Mouse (Mus musculus) forelimb bud, embryonic 11.5 days (tissue): ENCODE measurements at regions not wholly inside any gene's neighbourhood (a gene's known extent, or its start where the extent isn't known, plus 50 kb on each side); places are given as distances from the start of the nearest gene placed in this dataset.

ENCODE experiments used
- DNase-seq: peaks from one replicate; pipeline ENCODE4 v3.0.0-alpha.2; 2012; ENCODE audit warnings: low read depth, low spot score

DNA sequence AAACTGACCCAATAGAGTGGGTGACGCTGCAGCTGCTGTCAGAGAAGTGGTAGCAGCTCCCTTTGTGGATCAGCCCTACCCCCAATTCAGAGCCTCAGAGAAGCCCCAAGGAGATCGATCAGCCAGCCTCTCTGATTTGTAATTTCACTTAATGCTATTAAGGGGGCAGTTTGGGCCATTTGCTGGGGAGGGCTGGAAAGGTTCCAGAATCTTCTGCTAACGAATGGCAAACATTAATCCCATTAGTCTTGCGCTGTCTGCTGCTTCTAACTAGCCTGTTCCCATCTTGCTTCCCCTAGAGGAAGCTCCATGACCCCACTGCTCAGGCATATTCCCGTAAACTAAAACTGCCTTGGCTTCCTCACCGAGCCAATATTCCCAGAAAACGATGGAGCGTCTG is 59.9 kb upstream of the Lrrn2 start:
- DNase-seq: no peak

DNA sequence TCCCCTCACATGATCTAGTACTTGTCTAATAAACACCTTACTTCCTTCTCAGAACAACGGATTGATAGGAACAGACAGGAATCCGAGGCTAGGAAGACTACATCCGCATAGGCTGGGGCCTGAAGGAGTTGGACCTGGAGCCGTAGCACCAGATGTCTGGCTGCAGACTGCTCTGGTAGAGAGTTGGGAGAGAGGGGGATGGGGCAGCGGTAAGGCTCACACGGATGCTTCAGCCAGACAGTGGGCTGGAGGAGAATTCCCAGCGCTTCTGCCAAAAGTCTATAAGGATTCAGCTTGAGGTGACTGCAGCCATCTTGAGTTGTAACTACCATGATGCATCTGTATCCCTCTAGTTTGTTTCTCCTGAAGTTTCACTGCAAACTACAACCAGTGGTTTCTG is 61.8 kb upstream of the Lrrn2 start:
- no peak for DNase-seq

DNA sequence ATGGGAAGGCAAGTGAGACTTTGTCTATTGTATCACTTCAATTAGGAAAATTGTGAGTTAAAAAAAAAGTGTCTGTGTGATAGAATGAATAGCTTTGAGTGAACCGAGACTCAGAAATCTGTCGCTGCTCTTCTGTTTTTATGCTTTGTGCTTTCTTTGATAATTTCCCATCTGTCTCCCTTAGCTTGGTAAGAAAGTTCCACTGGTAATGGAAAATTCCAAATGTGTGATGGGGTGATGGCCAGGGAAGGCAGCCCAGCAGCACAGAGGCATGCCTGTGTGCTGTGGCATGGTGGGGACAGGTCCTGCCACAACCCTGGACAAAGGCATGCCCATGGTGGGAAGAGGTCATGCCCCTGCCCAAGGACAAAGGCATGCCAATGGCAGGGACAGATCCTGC is 62.7 kb upstream of the Lrrn2 start:
- DNase-seq: no peak

DNA sequence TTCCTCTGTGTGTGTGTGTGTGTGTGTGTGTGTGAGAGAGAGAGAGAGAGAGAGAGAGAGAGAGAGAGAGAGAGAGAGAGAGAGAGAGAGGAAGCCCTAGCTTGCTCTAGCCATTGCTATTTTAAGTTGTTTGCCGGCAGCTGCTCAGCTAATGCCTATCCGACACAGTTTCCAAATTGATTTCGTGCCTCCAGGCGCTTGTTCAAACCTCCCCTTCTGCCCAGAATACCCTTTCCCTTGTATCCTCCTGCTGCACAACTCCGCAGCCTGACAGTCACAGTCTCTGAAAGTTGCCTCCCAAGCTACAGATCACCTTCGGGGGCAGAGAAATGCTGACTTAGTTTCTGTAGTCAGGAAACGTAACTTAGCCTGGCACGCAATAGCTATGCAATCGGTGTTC is 63.9 kb upstream of the Nfasc start:
- DNase-seq: no peak

DNA sequence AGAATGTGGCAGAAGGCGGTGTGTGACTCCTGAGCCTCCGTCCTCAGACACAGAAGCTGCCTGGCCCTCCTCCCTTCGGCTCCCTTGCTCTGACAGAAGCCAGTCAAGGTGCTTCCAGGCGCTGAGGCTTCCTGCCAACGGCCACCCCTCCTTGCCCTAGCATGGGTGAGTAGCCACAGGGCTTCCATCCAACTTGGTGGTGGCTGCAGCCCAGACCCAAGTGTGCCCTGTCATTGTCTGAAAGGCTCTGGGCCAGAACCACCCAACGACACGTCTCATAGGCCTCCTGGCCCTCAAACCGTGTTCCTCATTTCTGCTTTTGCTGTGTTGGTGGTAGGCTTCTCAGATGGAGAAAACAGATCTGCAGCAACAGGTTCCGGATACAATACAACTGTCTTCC is 62.2 kb upstream of the Nfasc start:
- no peak for DNase-seq

DNA sequence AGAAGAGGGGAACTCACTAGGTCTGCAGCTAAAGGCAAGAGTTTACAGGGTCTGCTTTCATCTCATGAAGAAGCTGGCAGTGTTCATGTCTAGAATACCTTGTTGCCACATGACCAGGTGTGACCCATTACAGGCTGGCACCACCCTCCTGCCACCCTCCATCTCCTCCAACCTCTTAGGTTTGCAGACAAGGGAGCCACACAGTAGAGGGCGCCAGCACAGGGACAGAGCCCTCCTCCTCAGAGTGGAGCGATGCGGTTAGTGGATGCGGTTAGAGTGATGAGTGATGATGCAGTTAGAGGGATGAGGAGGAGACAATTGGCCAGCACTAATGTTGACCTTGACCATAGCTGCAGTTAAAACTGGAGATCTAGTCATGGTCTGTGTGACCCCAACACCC is 60.8 kb upstream of the Nfasc start:
- DNase-seq: no peak

DNA sequence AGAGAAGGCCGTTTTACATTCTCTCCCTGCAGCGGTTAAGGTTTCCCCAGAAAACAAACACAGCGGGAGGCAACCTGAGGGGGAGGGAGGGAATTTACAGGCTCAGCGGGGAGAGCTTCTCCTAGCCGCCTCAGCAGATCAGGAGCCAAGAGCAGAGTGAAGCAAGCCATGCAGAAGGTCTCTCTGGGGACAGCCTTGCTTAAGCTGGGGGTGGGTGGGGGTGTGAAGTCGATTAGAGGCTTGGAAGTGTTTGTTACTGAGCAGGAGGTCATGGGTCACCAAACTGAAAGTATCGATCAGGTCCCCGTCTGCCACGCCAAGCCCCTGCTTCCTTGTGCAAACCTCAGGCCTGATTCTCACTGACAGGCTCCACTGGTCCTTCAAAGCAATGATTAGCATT is 58.7 kb upstream of the Nfasc start:
- DNase-seq: no peak

DNA sequence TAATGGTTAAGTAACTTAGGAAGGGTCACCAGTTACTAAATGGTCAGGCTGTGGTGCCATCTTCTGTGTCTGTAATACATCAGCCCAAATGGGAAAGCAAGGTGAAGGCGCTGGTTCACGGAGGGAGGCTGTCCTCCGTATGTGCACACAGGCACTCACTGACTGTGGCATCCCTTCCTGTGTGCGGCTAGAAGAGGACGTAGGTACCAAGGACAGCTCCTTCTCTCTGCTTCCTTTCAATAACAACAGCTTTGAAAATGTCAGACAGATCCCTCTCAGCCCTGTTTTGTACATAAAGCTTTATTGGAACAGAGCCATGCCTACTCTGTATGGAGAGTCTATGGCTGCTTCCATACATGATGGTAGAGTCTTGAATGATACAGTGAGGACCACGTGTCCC is 57.7 kb upstream of the Nfasc start:
- peak; percentile 83 for DNase-seq

DNA sequence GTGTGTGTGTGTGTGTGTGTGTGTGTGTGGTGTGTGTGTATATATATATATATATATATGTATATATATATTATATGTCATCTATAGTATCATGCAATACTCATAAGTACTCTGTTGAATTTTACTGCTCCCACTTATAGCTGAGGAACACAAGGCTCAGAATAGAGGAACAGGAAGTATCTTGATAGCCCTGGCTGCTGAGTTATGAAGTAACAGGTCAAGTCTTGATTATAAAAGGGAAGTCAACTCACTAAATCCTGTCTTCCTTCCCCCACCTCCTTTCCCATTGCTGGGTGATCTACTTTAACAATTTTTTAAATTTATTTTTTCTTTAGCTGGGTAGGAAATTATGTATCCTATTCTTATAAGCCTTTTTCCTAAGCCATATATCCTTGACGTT is 52.9 kb upstream of the Nfasc start:
- DNase-seq: no peak
